Mouse (Mus musculus): ENCODE data around the gene Sdr9c7.
"Not testable (repeated sequence)": the region's sequence is repeated elsewhere in the genome, so short reads cannot be mapped to it uniquely, and the experiment has no call there.

Gene Sdr9c7

GRCm38 (mm10) chr10:127898218-127898617 lies at the start of gene Sdr9c7:
Gene Sdr9c7, plus strand, starts transcription at chr10:127898518.
- DNase-seq (ENCODE audit: low spot score): no peak

GRCm38 (mm10) chr10:127849628-127850027 lies 48.7 kb upstream of the Sdr9c7 start, which contains the start of gene Rdh19:
Gene Rdh19, plus strand, starts transcription at chr10:127849928.
- no peak for DNase-seq (ENCODE audit: low spot score)

- DNase-seq (ENCODE audit: low spot score): no peak
These were observed 41.9 kb upstream of the Sdr9c7 start for GRCm38 (mm10) chr10:127856376-127856775.

GRCm38 (mm10) chr10:127864931-127865330 lies 33.4 kb upstream of the Sdr9c7 start:
- no peak for DNase-seq (ENCODE audit: low spot score)

- DNase-seq (ENCODE audit: low spot score): no peak
These were observed 32.1 kb upstream of the Sdr9c7 start, which contains the start of gene Rdh16f2 for GRCm38 (mm10) chr10:127866232-127866631. Gene Rdh16f2, plus strand, starts transcription at chr10:127866474.

GRCm38 (mm10) chr10:127872484-127872883 lies 25.8 kb upstream of the Sdr9c7 start:
- DNase-seq (ENCODE audit: low spot score): peak; percentile 31

GRCm38 (mm10) chr10:127877681-127878080 lies 20.6 kb upstream of the Sdr9c7 start:
- DNase-seq (ENCODE audit: low spot score): no peak

GRCm38 (mm10) chr10:127878262-127879057 lies 19.9 kb upstream of the Sdr9c7 start:
- no peak for DNase-seq (ENCODE audit: low spot score)

- DNase-seq (ENCODE audit: low spot score): no peak
These were observed 19.1 kb upstream of the Sdr9c7 start for GRCm38 (mm10) chr10:127879155-127879688.

GRCm38 (mm10) chr10:127881041-127881440 lies 17.3 kb upstream of the Sdr9c7 start:
- no peak for DNase-seq (ENCODE audit: low spot score)

- no peak for DNase-seq (ENCODE audit: low spot score)
These were observed 11.8 kb upstream of the Sdr9c7 start for GRCm38 (mm10) chr10:127886551-127886950.

GRCm38 (mm10) chr10:127886971-127887370 lies 11.3 kb upstream of the Sdr9c7 start:
- DNase-seq (ENCODE audit: low spot score): no peak

GRCm38 (mm10) chr10:127888605-127889004 lies 9.7 kb upstream of the Sdr9c7 start, which contains the start of gene Rdh7:
Gene Rdh7, minus strand, starts transcription at chr10:127888817.
- DNase-seq (ENCODE audit: low spot score): no peak

- no peak for DNase-seq (ENCODE audit: low spot score)
These were observed 6.8 kb upstream of the Sdr9c7 start for GRCm38 (mm10) chr10:127891481-127891880.

- not testable (repeated sequence) for DNase-seq (ENCODE audit: low spot score)
These were observed 4.9 kb upstream of the Sdr9c7 start for GRCm38 (mm10) chr10:127893163-127894022.

- no peak for DNase-seq (ENCODE audit: low spot score)
These were observed 1.6 kb upstream of the Sdr9c7 start for GRCm38 (mm10) chr10:127896705-127897104.

- no peak for DNase-seq (ENCODE audit: low spot score)
These were observed 812 bp upstream of the Sdr9c7 start for GRCm38 (mm10) chr10:127897506-127897905.

- no peak for DNase-seq (ENCODE audit: low spot score)
These were observed 1.5 kb downstream of the Sdr9c7 start for GRCm38 (mm10) chr10:127899783-127900182.

GRCm38 (mm10) chr10:127901751-127902150 lies 3.4 kb downstream of the Sdr9c7 start:
- no peak for DNase-seq (ENCODE audit: low spot score)

GRCm38 (mm10) chr10:127903116-127903515 lies 4.8 kb downstream of the Sdr9c7 start:
- DNase-seq (ENCODE audit: low spot score): no peak

- peak; percentile 49 for DNase-seq (ENCODE audit: low spot score)
These were observed 6.6 kb downstream of the Sdr9c7 start for GRCm38 (mm10) chr10:127904718-127905446.

- no peak for DNase-seq (ENCODE audit: low spot score)
These were observed 7.8 kb downstream of the Sdr9c7 start for GRCm38 (mm10) chr10:127906138-127906537.
